Comparison of ENCODE assay signal across 18 mouse cellular contexts in the genomic region with DNA sequence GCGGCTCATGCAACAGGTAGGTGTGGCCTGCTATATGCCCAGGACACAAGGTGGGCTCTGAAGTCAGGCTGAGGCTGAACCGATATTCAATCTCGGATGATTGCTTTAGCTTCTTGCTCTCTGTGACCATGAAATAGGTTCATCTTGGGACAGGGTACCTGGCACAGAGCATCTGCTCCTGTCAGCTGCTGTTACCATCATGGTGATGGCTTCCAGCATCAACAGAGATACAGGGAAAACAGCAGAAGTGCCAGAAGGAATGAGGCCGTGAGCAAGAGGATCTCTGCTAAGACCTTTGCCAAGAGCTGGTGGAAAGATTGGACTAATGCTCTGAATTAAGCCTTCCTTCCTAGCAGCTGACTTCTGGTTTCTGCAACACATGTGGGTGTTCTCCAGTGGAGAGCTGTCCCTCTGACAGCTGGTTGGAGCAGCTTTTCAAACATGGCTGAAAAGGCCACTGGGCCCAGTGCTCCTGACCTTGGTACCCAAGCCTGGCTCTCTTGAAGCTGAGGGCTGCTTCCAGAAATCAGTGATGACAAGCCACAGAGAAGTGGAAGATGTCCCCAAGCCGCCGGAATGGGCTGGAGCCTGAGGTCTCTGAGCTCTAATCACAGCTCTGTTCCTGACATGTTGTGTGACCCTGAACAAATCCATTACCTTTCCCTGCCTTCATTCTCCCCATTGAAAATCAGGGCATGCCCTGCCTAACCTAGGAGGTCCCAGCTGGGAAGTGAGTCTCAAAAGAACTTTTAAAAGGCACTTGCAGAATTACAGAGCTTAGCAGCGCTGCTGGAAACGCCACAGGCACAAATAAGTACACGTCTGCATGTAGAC.
DNase-seq lines count a peak whose midpoint lies in the region; ATAC-seq and TF ChIP-seq lines count a peak whose summit lies in the region.
"Had no signal": no experiment of that assay in that cellular context is flagged by ENCODE, and none has a peak within 500 bp of the region (broad histone marks: within the 10 kb centered on the region; RNA-seq: fewer than 3 reads in every experiment).

No protein-coding gene starts in this region.

- WGBS in heart, embryonic 12.5 days = 61% methylated on average over 9 of the region's 9 CpGs
- WGBS in midbrain, embryonic 11.5 days = 41% methylated on average over 9 of the region's 9 CpGs
- WGBS in midbrain, embryonic 14.5 days = 37% methylated on average over 9 of the region's 9 CpGs
- WGBS in heart, postnatal 0 days = 67% methylated on average over 9 of the region's 9 CpGs

- 0 out of 2 replicates have a peak, but pooled peaks have one; percentile 14 for TF ChIP-seq EP300 in heart, postnatal 0 days (IDR thresholded peaks at IDR 0.05; ENCODE audit: low read depth)

- H3K36me3 ChIP-seq in heart, embryonic 12.5 days = no peaks in the 10 kb centered on the region
- no peaks in the 10 kb centered on the region for H3K36me3 ChIP-seq in midbrain, embryonic 11.5 days (ENCODE audit: control insufficient read depth, insufficient read depth, low read length)
- no peaks in the 10 kb centered on the region for H3K36me3 ChIP-seq in midbrain, embryonic 14.5 days (ENCODE audit: control insufficient read depth, insufficient read depth, low read length)
- no peaks in the 10 kb centered on the region for H3K36me3 ChIP-seq in heart, postnatal 0 days (replicated peaks; ENCODE audit: control insufficient read depth, insufficient read depth, low read length)
- H3K36me3 ChIP-seq: embryonic facial prominence, embryonic 13.5 days had no signal

- H3K27me3 ChIP-seq in heart, embryonic 12.5 days (replicated peaks) = no peaks in the 10 kb centered on the region
- 0 out of 2 replicates have a peak, but pooled peaks cover 4% of the 10 kb centered on the region for H3K27me3 ChIP-seq in midbrain, embryonic 11.5 days (ENCODE audit: control insufficient read depth, insufficient read depth, low read length)
- H3K27me3 ChIP-seq in midbrain, embryonic 14.5 days (ENCODE audit: control insufficient read depth, insufficient read depth, low read length) = no peaks in the 10 kb centered on the region
- no peaks in the 10 kb centered on the region for H3K27me3 ChIP-seq in heart, postnatal 0 days (ENCODE audit: control insufficient read depth, insufficient read depth, low read length)
- H3K27me3 ChIP-seq: embryonic facial prominence, embryonic 13.5 days had no signal

- no peak overlapping the region for H3K27ac ChIP-seq in heart, embryonic 12.5 days (ENCODE audit: poor library complexity, severe bottlenecking)
- no peak overlapping the region for H3K27ac ChIP-seq in midbrain, embryonic 11.5 days (ENCODE audit: low read depth, low read length)
- H3K27ac ChIP-seq in midbrain, embryonic 14.5 days (replicated peaks; ENCODE audit: low read depth, low read length) = no peak overlapping the region
- no peak overlapping the region for H3K27ac ChIP-seq in heart, postnatal 0 days (ENCODE audit: low read depth)
- H3K27ac ChIP-seq: embryonic facial prominence, embryonic 13.5 days had no signal

- peak; percentile 25 to 59 for DNase-seq in heart, adult 18-20 months
- peak; percentile 90 for DNase-seq in midbrain, embryonic 11.5 days (ENCODE audit: low spot score, missing footprints)
- DNase-seq in midbrain, embryonic 14.5 days = no peak
- peak; percentile 16 for DNase-seq in heart, postnatal 0 days (ENCODE audit: low spot score)
- peak; percentile 43 for DNase-seq in retina, embryonic 14.5 days (ENCODE audit: low spot score)
- DNase-seq in MN1 (ENCODE audit: low spot score) = no peak
- DNase-seq: adrenal gland, postnatal 25 days; cerebellum, adult 9-11 months; kidney, adult 11 months; kidney, postnatal 14 days; lung, embryonic 14.5 days; right cerebral cortex, postnatal 14 days; thymus, postnatal 36 days had no signal

- ATAC-seq in heart, embryonic 12.5 days (ENCODE audit: insufficient number of reproducible peaks, low FRiP score) = no peak
- ATAC-seq in midbrain, embryonic 11.5 days (ENCODE audit: low FRiP score) = peak; percentile 57; the same call in 1 of the 2 replicates
- no peak for ATAC-seq in midbrain, embryonic 14.5 days (ENCODE audit: low FRiP score, low TSS enrichment)
- ATAC-seq in heart, postnatal 0 days (ENCODE audit: insufficient read depth, low read depth) = peak; percentile 11; the same call in 1 of the 2 replicates
- ATAC-seq in granulocyte monocyte progenitor cell, adult 5-6 weeks (replicated peaks; ENCODE audit: poor library complexity, severe bottlenecking) = no peak
- ATAC-seq: CD4-positive, CD25-positive, alpha-beta regulatory T cell, adult 4 months had no signal

- no peak overlapping the region for H3K4me3 ChIP-seq in heart, embryonic 12.5 days
- no peak overlapping the region for H3K4me3 ChIP-seq in midbrain, embryonic 11.5 days (ENCODE audit: low read depth, low read length)
- no peak overlapping the region for H3K4me3 ChIP-seq in midbrain, embryonic 14.5 days (replicated peaks; ENCODE audit: low read depth, low read length)
- no peak overlapping the region for H3K4me3 ChIP-seq in heart, postnatal 0 days (ENCODE audit: low read depth, low read length)
- H3K4me3 ChIP-seq: embryonic facial prominence, embryonic 13.5 days had no signal

- H3K9me3 ChIP-seq in heart, embryonic 12.5 days (replicated peaks) = no peaks in the 10 kb centered on the region
- no peaks in the 10 kb centered on the region for H3K9me3 ChIP-seq in midbrain, embryonic 11.5 days (ENCODE audit: control insufficient read depth, low read length)
- H3K9me3 ChIP-seq in midbrain, embryonic 14.5 days (ENCODE audit: control insufficient read depth, low read length) = no peaks in the 10 kb centered on the region
- H3K9me3 ChIP-seq in heart, postnatal 0 days (replicated peaks; ENCODE audit: control insufficient read depth, low read length) = no peaks in the 10 kb centered on the region
- H3K9me3 ChIP-seq: embryonic facial prominence, embryonic 13.5 days had no signal

- H3K4me2 ChIP-seq in heart, embryonic 12.5 days = no peak overlapping the region
- no peak overlapping the region for H3K4me2 ChIP-seq in midbrain, embryonic 11.5 days
- no peak overlapping the region for H3K4me2 ChIP-seq in midbrain, embryonic 14.5 days (ENCODE audit: low read length)
- H3K4me2 ChIP-seq in heart, postnatal 0 days (ENCODE audit: low read depth, low read length) = no peak overlapping the region
- H3K4me2 ChIP-seq: embryonic facial prominence, embryonic 13.5 days; liver, embryonic 11.5 days; lung, embryonic 14.5 days had no signal

- TF ChIP-seq CTCF in heart, postnatal 0 days (IDR thresholded peaks at IDR 0.05; ENCODE audit: low read depth) = no peak

- 0 out of 2 replicates have a peak, but pooled peaks cover 5% of the 10 kb centered on the region for H3K4me1 ChIP-seq in heart, embryonic 12.5 days (replicated peaks)
- H3K4me1 ChIP-seq in midbrain, embryonic 11.5 days (ENCODE audit: control insufficient read depth, insufficient read depth, low read length) = peaks cover 15% of the 10 kb centered on the region
- peaks cover 6% of the 10 kb centered on the region; the same call in 1 of the 2 replicates for H3K4me1 ChIP-seq in midbrain, embryonic 14.5 days (ENCODE audit: control insufficient read depth, insufficient read depth, low read length)
- H3K4me1 ChIP-seq in heart, postnatal 0 days (ENCODE audit: control insufficient read depth, insufficient read depth) = no peaks in the 10 kb centered on the region

- H3K9ac ChIP-seq in heart, embryonic 12.5 days = no peak overlapping the region
- H3K9ac ChIP-seq in midbrain, embryonic 11.5 days (ENCODE audit: low read length) = no peak overlapping the region
- H3K9ac ChIP-seq in midbrain, embryonic 14.5 days (replicated peaks; ENCODE audit: low read length) = no peak overlapping the region
- no peak overlapping the region for H3K9ac ChIP-seq in heart, postnatal 0 days (replicated peaks; ENCODE audit: low read depth, low read length)
- H3K9ac ChIP-seq: embryonic facial prominence, embryonic 13.5 days; lung, embryonic 14.5 days had no signal

Comparison
In these comparisons a context has a peak if more than half of its experiments do, and no peak if none do; other contexts are left out.
1. DNase-seq: peak in heart, adult 18-20 months (2 of 2), midbrain, embryonic 11.5 days (single experiment), heart, postnatal 0 days (single experiment) and retina, embryonic 14.5 days (single experiment); none in midbrain, embryonic 14.5 days (single experiment) and MN1 (single experiment).
2. ATAC-seq: peak in midbrain, embryonic 11.5 days (single experiment) and heart, postnatal 0 days (single experiment); none in heart, embryonic 12.5 days (single experiment), midbrain, embryonic 14.5 days (single experiment) and granulocyte monocyte progenitor cell, adult 5-6 weeks (single experiment).